Mouse (Mus musculus) limb, embryonic 15.5 days (tissue): ENCODE measurements around the gene Mdfi. TPM values are rescaled to one million over a fixed set of nuclear protein-coding genes. Genes with fewer than 3 reads are reported as not detected.
A peak's percentile ranks its signal among the peaks of the same experiment; 100 is the strongest.

ENCODE experiments used
- ATAC-seq: fragments of 200-750 bp; cut with Nextera tagmentation; 2 replicates; pipeline ENCODE4 v1.8.0; 2017; ENCODE audit warnings: low read depth, moderate TSS enrichment; ENCODE audit not compliant: insufficient number of reproducible peaks, low FRiP score, low TSS enrichment
- H3K27ac ChIP-seq: fragments of 300-500 bp; sonication (generic); 2 replicates; pipeline ENCODE4 v1.5.1; 2015; ENCODE audit warnings: moderate library complexity, mild to moderate bottlenecking, inconsistent platforms
- H3K27me3 ChIP-seq: fragments of 300-500 bp; sonication (generic); 2 replicates; pipeline ENCODE4 v1.6.1; 2015; ENCODE audit warnings: inconsistent platforms
- H3K36me3 ChIP-seq: fragments of 300-500 bp; sonication (generic); 2 replicates; pipeline ENCODE4 v1.6.1; 2015; ENCODE audit warnings: inconsistent platforms
- H3K4me1 ChIP-seq: fragments of 300-500 bp; sonication (generic); 2 replicates; pipeline ENCODE4 v1.6.1; 2015; ENCODE audit warnings: inconsistent platforms
- H3K4me2 ChIP-seq: fragments of 300-500 bp; sonication (generic); 2 replicates; pipeline ENCODE4 v1.6.1; 2015; ENCODE audit warnings: mild to moderate bottlenecking, inconsistent platforms
- H3K4me3 ChIP-seq: fragments of 300-500 bp; sonication (generic); 2 replicates; pipeline ENCODE4 v1.5.1; 2015; ENCODE audit warnings: mild to moderate bottlenecking, inconsistent platforms
- H3K9ac ChIP-seq: fragments of 300-500 bp; sonication (generic); 2 replicates; pipeline ENCODE4 v1.6.1; 2015; ENCODE audit warnings: inconsistent platforms
- H3K9me3 ChIP-seq: fragments of 300-500 bp; sonication (generic); 2 replicates; pipeline ENCODE4 v1.6.1; 2016; ENCODE audit warnings: inconsistent platforms
- WGBS: fragments of 180-500 bp; shearing (Covaris S2); methylation state at CpG from one replicate; pipeline ENCODE4 v1.1.7; 2015; 5-methylcytosine and 5-hydroxymethylcytosine counted together
- polyA plus RNA-seq: library from polyadenylated mRNA; unstranded; fragments of >200 nt; fragmentation: Nextera tagmentation; extraction: Ambion mirVana; gene quantifications from 2 replicates; pipeline ENCODE4 v1.2.1, GENCODE M21; 2015

Mdfi gene
- polyA plus RNA-seq, 1 experiment from 2014 or later, result 18.2 TPM

DNA sequence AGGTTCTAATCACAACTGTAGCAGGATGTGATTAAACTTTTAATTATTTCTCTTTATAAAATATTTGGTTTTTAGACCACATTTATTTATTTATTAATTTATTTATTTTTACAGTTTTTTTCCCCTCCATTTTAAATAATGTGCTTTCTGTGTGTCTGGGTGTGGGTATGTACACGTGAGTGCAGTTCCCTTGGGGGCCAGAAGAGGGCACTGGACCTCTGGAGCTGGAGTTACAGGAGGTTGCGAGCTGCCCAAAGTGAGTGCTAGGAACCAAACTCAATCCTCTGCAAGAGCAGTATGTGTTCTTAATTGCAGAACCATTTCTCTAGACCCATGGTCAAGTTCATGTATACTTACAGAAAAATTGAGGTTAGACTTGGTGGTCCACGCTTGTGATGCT is 9.0 kb upstream of the Mdfi start:
- no peak overlapping the region for H3K27ac ChIP-seq
- no peak overlapping the region for H3K4me2 ChIP-seq
- 88% methylated on average over 3 of the region's 3 CpGs for WGBS
- no peaks in the 10 kb centered on the region for H3K36me3 ChIP-seq
- no peak overlapping the region for H3K4me3 ChIP-seq
- ATAC-seq, result no peak
- H3K4me1 ChIP-seq, result peaks cover 7% of the 10 kb centered on the region; the same call in 1 of the 2 replicates
- no peaks in the 10 kb centered on the region for H3K27me3 ChIP-seq
- H3K9ac ChIP-seq, result no peak overlapping the region
- H3K9me3 ChIP-seq, result no peaks in the 10 kb centered on the region

DNA sequence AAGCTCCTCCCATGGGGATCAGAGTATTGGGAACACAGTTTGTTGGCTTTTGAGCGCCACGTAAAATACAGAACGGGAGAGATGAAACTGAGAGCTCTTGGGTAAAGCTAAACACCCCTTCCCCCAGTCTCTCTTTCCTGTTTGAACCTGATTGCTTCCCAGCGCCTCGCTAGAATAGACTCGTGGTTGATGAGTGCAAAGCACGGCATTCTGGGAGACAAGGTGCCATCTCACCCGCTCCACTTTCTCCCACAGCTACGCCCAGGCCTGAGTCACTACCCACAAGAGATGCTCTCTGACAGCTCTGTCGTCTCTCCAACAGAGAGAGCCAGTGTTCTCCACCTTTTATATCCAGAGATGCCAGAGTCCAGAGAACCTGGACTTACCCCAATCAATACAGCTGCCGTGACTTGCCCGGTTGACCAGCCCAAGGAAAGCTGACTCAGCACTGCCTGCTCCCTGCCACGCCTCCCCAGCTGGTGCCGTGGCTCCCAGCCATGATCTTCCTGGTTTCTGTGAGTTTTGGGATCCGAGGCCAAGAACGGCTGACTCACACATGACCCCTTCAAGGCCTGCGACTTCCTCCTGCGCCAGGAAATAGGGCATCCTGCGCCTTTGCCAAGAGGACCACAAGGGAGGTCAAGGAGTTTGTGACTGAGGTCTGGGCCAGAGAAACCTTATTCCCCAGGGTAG is 7.6 kb upstream of the Mdfi start:
- no peaks in the 10 kb centered on the region for H3K36me3 ChIP-seq
- H3K4me2 ChIP-seq, result no peak overlapping the region
- H3K4me3 ChIP-seq, result no peak overlapping the region
- no peak overlapping the region for H3K27ac ChIP-seq
- peaks cover 16% of the 10 kb centered on the region; the same call in 1 of the 2 replicates for H3K4me1 ChIP-seq
- H3K9ac ChIP-seq, result no peak overlapping the region
- H3K27me3 ChIP-seq, result no peaks in the 10 kb centered on the region
- 66% methylated on average over 19 of the region's 19 CpGs for WGBS
- no peak for ATAC-seq
- no peaks in the 10 kb centered on the region for H3K9me3 ChIP-seq

DNA sequence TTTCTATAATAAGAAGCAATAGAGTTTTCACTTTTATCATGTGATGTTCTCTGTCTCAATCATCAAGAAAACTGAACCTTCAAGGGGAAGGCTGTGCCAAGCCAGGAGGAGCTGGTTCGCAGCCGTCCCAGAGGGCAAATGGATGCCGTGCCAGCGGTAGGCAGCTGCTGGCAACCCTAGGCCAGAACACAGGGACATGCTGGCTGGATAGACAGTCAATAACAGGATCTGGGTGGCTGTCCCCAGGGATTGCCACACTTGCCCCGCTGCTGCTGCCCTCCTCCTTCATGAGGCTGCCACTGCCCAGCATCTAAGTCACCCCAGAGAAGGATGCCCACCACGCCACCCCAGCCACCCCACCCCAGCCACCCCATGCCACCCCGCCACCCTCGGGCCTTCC is 7.0 kb upstream of the Mdfi start:
- 82% methylated on average over 8 of the region's 8 CpGs for WGBS

DNA sequence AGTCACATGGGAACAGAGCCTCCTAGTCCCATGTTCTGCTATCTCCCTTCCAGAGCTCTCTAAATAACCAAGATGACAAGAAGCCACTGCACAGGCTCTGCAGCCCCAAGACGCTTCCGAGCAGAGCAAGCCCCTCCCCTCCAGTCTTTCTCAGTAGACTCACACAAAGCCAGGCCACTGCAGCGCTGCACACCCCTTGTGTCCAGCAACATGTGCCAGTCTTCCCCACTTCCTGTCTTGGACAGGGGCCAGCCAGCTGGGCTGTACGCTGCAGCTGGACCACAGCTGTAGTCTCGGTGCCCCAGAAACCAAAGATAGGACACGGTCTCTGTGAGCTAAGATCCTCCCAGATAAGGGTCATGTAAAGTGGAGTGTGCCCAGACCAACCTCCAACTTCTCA is 3.3 kb upstream of the Mdfi start:
- Histone ChIP-seq H3K4me3 (no peak overlapping the region), H3K9ac (no peak overlapping the region), H3K4me1 (peaks cover 26% of the 10 kb centered on the region), H3K4me2 (no peak overlapping the region), H3K27me3 (0 out of 2 replicates have a peak, but pooled peaks cover 6% of the 10 kb centered on the region), H3K9me3 (no peaks in the 10 kb centered on the region), H3K27ac (no peak overlapping the region), H3K36me3 (no peaks in the 10 kb centered on the region)
- ATAC-seq, result no peak
- 22% methylated on average over 6 of the region's 6 CpGs for WGBS

More for the DNA sequence above, 7.0 kb upstream of the Mdfi start:
- Histone ChIP-seq H3K4me3 (no peak overlapping the region), H3K4me2 (no peak overlapping the region), H3K36me3 (no peaks in the 10 kb centered on the region), H3K27ac (no peak overlapping the region), H3K9ac (no peak overlapping the region), H3K4me1 (peaks cover 16% of the 10 kb centered on the region; the same call in 1 of the 2 replicates), H3K27me3 (no peaks in the 10 kb centered on the region), H3K9me3 (no peaks in the 10 kb centered on the region)
- no peak for ATAC-seq

DNA sequence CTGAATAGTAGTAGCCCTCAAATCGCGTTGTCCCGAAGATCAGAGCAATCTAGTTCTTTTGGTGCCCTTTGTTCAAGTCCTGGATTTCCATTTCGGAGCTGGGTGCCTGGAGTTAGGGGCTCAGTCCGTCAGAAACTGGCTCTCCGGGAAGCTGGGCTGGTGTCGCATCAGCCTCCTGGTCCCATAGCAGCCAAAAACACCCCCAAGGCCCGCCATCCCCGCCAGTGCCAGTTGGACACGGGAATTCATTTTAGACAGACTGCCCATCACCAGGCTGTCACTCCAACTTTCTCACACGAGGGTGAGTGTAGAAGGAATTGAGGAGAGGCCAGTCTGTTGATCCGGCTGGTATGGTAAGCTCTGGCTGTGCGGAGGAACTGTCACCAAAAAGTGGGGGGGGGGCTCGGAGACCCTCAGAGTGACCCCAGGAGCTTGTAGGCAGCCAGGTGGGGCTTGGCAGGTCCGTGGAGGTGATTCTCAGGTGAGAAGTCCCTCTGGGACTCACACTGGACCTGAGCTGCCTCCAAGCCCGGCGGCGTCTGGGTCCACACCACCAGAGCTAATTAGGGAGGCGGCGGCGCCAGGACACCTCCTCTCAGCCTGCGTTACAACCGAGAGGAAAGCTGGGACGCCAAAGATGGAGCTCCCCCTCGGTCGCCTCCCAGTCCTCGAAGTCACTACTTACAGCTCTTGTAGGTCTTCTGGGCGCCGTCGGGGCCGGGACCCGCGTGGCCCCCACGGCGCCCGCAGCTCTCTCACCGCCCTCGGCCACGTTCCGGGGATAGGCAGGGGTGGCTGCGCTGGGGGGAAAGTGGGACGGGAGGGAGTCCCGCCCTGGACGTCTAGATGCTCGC is 636 bp downstream of the Mdfi start:
- Histone ChIP-seq H3K36me3 (peaks cover 15% of the 10 kb centered on the region), H3K4me3 (peak overlapping the region; percentile 88), H3K27me3 (0 out of 2 replicates have a peak, but pooled peaks cover 6% of the 10 kb centered on the region), H3K9ac (peak overlapping the region; percentile 73), H3K4me1 (peaks cover 51% of the 10 kb centered on the region), H3K9me3 (no peaks in the 10 kb centered on the region), H3K27ac (peak overlapping the region; percentile 93), H3K4me2 (peak overlapping the region; percentile 54)
- WGBS, result 1% methylated on average over 45 of the region's 45 CpGs
- ATAC-seq, result no peak

DNA sequence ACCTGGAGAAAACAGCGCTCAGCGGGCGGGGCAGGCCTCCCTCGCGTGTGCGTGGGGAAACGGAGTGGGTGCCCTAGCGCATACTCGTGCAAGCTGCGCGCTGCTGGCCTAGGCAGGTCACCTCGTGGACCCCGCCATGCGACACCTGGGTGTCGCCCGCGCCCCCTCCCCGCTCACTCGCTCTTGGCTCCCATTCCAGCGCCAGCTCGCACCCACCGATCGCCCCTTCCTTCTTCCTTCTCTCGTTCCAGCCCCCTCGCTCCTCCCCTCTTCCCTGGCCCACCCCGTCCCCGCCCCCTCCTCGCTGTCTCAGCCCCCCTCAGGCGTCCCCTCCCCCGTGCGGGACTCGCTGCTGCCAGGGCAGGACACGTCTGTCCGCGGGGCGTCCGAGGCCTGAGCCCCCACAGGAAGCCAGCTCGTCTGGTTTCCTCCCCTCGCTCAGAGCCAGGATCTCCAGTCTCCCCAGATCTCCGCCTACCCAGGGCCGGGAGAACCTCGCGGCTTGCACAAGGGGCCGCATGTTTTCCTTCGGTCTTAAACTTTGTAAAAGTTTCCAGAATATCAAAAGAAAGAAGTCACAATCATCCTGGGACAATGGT is 1.4 kb downstream of the Mdfi start:
- Histone ChIP-seq H3K4me2 (peak overlapping the region; percentile 54), H3K27ac (peak overlapping the region; percentile 93), H3K36me3 (peaks cover 17% of the 10 kb centered on the region), H3K9ac (peak overlapping the region; percentile 73), H3K9me3 (no peaks in the 10 kb centered on the region), H3K4me1 (peaks cover 54% of the 10 kb centered on the region), H3K4me3 (peak overlapping the region; percentile 88), H3K27me3 (0 out of 2 replicates have a peak, but pooled peaks cover 6% of the 10 kb centered on the region)
- ATAC-seq, result peak; percentile 84
- under 1% methylated on average over 42 of the region's 45 CpGs for WGBS

DNA sequence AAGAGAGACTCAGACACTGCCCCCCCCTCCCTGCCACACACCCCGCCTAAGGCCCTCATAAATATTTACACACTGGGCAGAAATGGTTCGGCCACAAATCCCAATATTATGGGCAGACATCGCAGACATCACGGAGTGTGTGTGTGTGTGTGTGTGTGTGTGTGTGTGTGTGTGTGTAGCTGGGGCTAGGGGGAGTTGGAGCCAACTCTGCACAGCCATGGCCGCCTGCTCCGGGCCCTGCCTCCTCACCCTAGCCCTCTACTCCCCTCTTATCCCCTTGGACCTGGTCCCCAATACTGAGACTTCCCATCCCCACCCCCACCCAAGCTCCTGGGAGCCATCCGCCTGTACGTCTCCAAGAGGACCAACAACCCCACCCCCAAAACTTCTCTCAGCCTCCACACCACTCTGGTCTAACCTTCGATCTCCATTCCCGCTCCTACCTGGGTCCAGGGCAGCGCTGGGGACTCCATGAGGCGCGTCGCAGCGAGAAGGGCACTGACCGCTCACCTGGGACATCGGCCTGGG is 1.9 kb downstream of the Mdfi start:
- peak; percentile 50; the same call in 1 of the 2 replicates for ATAC-seq
- 0 out of 2 replicates have a peak, but pooled peaks cover 6% of the 10 kb centered on the region for H3K27me3 ChIP-seq
- H3K4me2 ChIP-seq, result peak overlapping the region; percentile 54
- peaks cover 22% of the 10 kb centered on the region for H3K36me3 ChIP-seq
- H3K4me1 ChIP-seq, result peaks cover 49% of the 10 kb centered on the region
- no peaks in the 10 kb centered on the region for H3K9me3 ChIP-seq
- peak overlapping the region; percentile 73 for H3K9ac ChIP-seq
- WGBS, result under 1% methylated on average over 17 of the region's 17 CpGs
- H3K27ac ChIP-seq, result peak overlapping the region; percentile 93
- peak overlapping the region; percentile 88 for H3K4me3 ChIP-seq

DNA sequence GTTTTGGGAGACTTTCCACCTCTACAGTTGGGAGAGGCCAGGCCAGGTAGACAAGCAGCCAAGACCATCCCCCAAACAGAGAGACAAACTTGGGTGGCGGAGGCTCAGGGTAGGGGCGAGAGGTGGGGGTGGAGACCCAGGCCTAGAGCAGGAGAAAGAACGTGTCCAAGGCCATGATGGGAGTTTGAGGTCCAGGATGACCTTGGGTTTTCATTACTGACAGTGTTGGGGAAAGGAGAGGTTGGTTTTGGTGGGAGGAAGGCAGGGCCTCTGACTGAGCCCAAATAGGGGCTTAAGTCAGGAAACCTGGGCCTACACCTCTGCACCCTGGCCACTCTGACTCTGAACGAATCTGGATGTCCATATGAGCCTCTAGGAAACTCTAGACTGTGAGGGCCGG is 2.7 kb downstream of the Mdfi start:
- Histone ChIP-seq H3K27me3 (0 out of 2 replicates have a peak, but pooled peaks cover 6% of the 10 kb centered on the region), H3K4me2 (peak overlapping the region; percentile 54), H3K9me3 (no peaks in the 10 kb centered on the region), H3K27ac (peak overlapping the region; percentile 93), H3K4me1 (peaks cover 45% of the 10 kb centered on the region), H3K9ac (peak overlapping the region; percentile 73; the same call in 1 of the 2 replicates), H3K36me3 (peaks cover 29% of the 10 kb centered on the region), H3K4me3 (peak overlapping the region; percentile 88)
- ATAC-seq, result no peak
- 34% methylated on average over 5 of the region's 5 CpGs for WGBS

DNA sequence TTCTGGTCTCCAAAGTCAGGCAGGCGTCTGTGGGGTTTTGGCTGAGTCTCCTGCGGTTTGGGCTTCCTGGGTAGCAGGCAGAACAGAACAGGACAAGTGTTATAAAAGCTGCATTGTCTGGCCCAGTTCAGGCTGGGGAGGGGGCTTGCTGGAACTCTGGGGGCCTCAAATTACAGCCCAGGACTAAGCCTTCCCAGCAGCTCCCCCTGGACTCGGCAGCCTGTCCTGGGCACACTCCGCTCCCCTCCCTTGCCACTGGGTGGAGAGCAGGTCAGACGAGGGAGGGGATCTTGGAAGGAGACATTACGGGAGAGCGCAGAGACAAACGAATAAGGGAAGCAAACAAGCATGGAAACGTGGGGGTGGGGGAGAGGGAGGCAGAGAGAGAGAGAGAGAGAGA is 3.3 kb downstream of the Mdfi start:
- H3K9ac ChIP-seq, result no peak overlapping the region
- ATAC-seq, result no peak
- no peaks in the 10 kb centered on the region for H3K9me3 ChIP-seq
- H3K27me3 ChIP-seq, result 0 out of 2 replicates have a peak, but pooled peaks cover 6% of the 10 kb centered on the region
- peak overlapping the region; percentile 54 for H3K4me2 ChIP-seq
- H3K4me1 ChIP-seq, result peaks cover 45% of the 10 kb centered on the region
- peak overlapping the region; percentile 88 for H3K4me3 ChIP-seq
- 6% methylated on average over 9 of the region's 9 CpGs for WGBS
- H3K27ac ChIP-seq, result peak overlapping the region; percentile 93
- H3K36me3 ChIP-seq, result peaks cover 31% of the 10 kb centered on the region

DNA sequence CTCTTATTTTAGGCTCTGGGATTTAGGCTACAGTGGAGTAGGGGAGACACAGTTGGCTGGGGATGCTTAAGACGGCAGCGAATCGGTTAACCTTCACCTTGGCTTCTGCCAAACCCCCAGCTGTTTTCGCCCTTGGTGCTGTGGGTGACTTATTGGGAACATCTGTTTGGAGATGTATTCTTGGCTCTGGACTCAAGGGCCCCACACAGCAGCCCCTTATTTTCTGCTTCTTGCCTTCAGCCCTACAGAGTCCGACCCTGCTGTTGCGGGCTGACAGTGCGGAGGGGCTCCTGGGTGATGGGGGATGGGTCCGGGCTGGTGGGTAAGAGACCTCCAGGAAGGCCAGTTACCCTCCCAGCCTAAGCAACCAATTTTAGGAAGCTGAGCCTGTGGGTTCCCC is 13.2 kb downstream of the Mdfi start:
- H3K4me1 ChIP-seq, result peaks cover 43% of the 10 kb centered on the region
- no peaks in the 10 kb centered on the region for H3K9me3 ChIP-seq
- H3K27me3 ChIP-seq, result no peaks in the 10 kb centered on the region
- no peak for ATAC-seq
- no peak overlapping the region for H3K4me3 ChIP-seq
- peak overlapping the region; percentile 50; the same call in 1 of the 2 replicates for H3K27ac ChIP-seq
- H3K36me3 ChIP-seq, result peaks cover 79% of the 10 kb centered on the region
- no peak overlapping the region for H3K9ac ChIP-seq
- 37% methylated on average over 8 of the region's 8 CpGs for WGBS
- H3K4me2 ChIP-seq, result no peak overlapping the region

DNA sequence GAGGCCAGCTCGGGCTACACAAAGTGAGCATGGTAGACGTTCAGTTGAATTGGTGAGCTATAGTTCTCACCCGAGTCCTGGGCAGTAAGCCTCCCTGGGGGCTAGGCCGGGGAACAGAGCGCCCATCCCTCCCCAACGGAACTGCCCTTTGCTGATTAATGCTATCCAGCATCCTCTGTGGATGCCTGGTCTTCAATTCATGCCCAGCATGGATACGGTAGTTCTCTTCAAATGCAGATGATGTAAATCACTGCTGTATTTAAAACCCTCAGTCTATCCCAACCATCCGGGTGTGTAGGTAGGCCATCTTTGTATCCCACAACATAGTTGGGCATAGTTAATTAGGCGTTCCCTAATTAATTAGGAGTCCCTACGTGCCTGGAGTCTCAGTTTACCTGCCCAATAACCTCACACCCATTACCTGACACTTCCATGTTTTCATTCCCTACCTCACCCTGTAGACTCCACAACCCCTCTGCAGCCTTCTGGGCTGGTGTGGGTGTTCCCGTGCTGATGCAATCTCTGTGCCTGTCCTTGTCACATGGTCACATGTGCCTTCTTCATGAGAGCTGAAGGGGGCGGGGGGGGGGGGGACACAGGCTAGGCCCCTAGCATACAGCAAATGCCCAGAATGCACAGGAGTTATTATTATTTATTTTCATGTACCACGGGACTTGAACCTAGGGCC is 16.3 kb downstream of the Mdfi start:
- Histone ChIP-seq H3K9me3 (no peaks in the 10 kb centered on the region), H3K4me2 (no peak overlapping the region), H3K27ac (no peak overlapping the region), H3K9ac (no peak overlapping the region), H3K4me1 (peaks cover 62% of the 10 kb centered on the region), H3K27me3 (no peaks in the 10 kb centered on the region), H3K4me3 (no peak overlapping the region), H3K36me3 (peaks cover 79% of the 10 kb centered on the region)
- ATAC-seq, result no peak
- 83% methylated on average over 13 of the region's 13 CpGs for WGBS
